Mouse (Mus musculus) liver, embryonic 14.5 days (tissue): ENCODE data around the gene Cav2. TPM values are rescaled to one million over a fixed set of nuclear protein-coding genes. Genes with fewer than 3 reads are reported as not detected.

Experiments used
- ATAC-seq: fragments of 200-750 bp; cut with Nextera tagmentation; 2 replicates; pipeline ENCODE4 v1.8.0; 2017; ENCODE audit warnings: moderate number of reproducible peaks, mild to moderate bottlenecking, moderate library complexity; ENCODE audit not compliant: insufficient read depth
- DNase-seq, 3 experiments: peaks; one replicate each; pipeline ENCODE4 v3.0.0-alpha.2; 2012 to 2013; ENCODE audit warnings: low read depth in 3 of 3, low spot score in 3 of 3
- H3K27ac ChIP-seq: fragments of 300-500 bp; sonication (generic); 2 replicates; pipeline ENCODE4 v1.5.1; 2014; ENCODE audit warnings: moderate library complexity, mild to moderate bottlenecking, control low read depth, inconsistent platforms
- H3K27me3 ChIP-seq: fragments of 300-500 bp; sonication (generic); 2 replicates; pipeline ENCODE4 v1.6.1; 2014; ENCODE audit warnings: mild to moderate bottlenecking, low read length, moderate library complexity; ENCODE audit not compliant: control insufficient read depth, insufficient read depth
- H3K36me3 ChIP-seq: fragments of 300-500 bp; sonication (generic); replicated peaks from 2 replicates; pipeline ENCODE4 v1.6.1; 2014; ENCODE audit warnings: low read depth; ENCODE audit not compliant: control insufficient read depth, insufficient read depth
- H3K4me1 ChIP-seq, 2 experiments: fragments of 200-500 bp in 1 of 2; fragments of 300-500 bp in 1 of 2; sonication (generic) in 1 of 2; replicated peaks; 2 replicates each; pipeline ENCODE4 v1.6.1; 2012 to 2014; ENCODE audit warnings: antibody characterized with exemption in 1 of 2, inconsistent platforms in 1 of 2, low read length in 1 of 2; ENCODE audit not compliant: control insufficient read depth in 2 of 2, insufficient read depth in 2 of 2
- H3K4me2 ChIP-seq: fragments of 300-500 bp; sonication (generic); 2 replicates; pipeline ENCODE4 v1.6.1; 2014; ENCODE audit warnings: low read depth, mild to moderate bottlenecking, control low read depth, moderate library complexity
- H3K4me3 ChIP-seq, 2 experiments: fragments of 200-500 bp in 1 of 2; fragments of 300-500 bp in 1 of 2; sonication (generic) in 1 of 2; 2 replicates each; pipeline ENCODE4 v1.5.1; 2012 to 2014; ENCODE audit warnings: low read depth in 2 of 2, low read length in 2 of 2, mild to moderate bottlenecking in 2 of 2, control low read depth in 1 of 2, inconsistent platforms in 1 of 2, moderate library complexity in 1 of 2; ENCODE audit not compliant: insufficient read depth in 1 of 2
- H3K9ac ChIP-seq: fragments of 300-500 bp; sonication (generic); replicated peaks from 2 replicates; pipeline ENCODE4 v1.6.1; 2014; ENCODE audit warnings: mild to moderate bottlenecking, control low read depth, moderate library complexity
- H3K9me3 ChIP-seq: fragments of 300-500 bp; sonication (generic); 2 replicates; pipeline ENCODE4 v1.6.1; 2016; ENCODE audit warnings: low read length, mixed read lengths; ENCODE audit not compliant: control insufficient read depth
- CTCF ChIP-seq: IDR thresholded peaks from 2 replicates; pipeline ENCODE4 v1.5.1; 2016; ENCODE audit warnings: antibody characterized with exemption, low read depth, control low read depth
- EP300 ChIP-seq: IDR thresholded peaks from 2 replicates; pipeline ENCODE4 v1.6.1; 2016; ENCODE audit warnings: antibody characterized with exemption, low read depth
- WGBS: fragments of 180-500 bp; shearing (Covaris S2); extraction: QIAGEN DNeasy Blood & Tissue Kit; methylation state at CpG from one replicate; pipeline ENCODE4 v1.1.7; 2014; ENCODE audit not compliant: insufficient replicate concordance; 5-methylcytosine and 5-hydroxymethylcytosine counted together
- polyA plus RNA-seq, 2 experiments: library from polyadenylated mRNA; depleted of rRNA in 1 of 2; stranded (reverse) in 1 of 2; unstranded in 1 of 2; fragments of >200 nt; fragmentation: Nextera tagmentation in 1 of 2; extraction: Ambion mirVana in 1 of 2; gene quantifications; 2 replicates each; pipeline versions ENCODE4 v1.2.1 to v1.2.3; 2012 to 2014

Cav2 gene
- polyA plus RNA-seq, 2 experiments, result 0.87 to 2.6 TPM

GRCm38 (mm10) chr6:17283834-17284233, 2.8 kb downstream of the Cav2 start:
- no peak for DNase-seq

GRCm38 (mm10) chr6:17286381-17286780, 5.4 kb downstream of the Cav2 start:
- H3K9me3 ChIP-seq, result no peaks in the 10 kb centered on the region
- no peak overlapping the region for H3K4me3 ChIP-seq
- H3K36me3 ChIP-seq, result no peaks in the 10 kb centered on the region
- no peak overlapping the region for H3K9ac ChIP-seq
- DNase-seq (no peak), ATAC-seq (no peak)
- H3K4me2 ChIP-seq, result no peak overlapping the region
- no peaks in the 10 kb centered on the region for H3K27me3 ChIP-seq
- no peak overlapping the region for H3K27ac ChIP-seq
- 42% methylated on average over 4 of the region's 4 CpGs for WGBS
- TF ChIP-seq CTCF (no peak), EP300 (no peak)
- peaks cover 0 to 3% of the 10 kb centered on the region in 2 experiments; a peak in 1 of 4 replicates for H3K4me1 ChIP-seq

More at GRCm38 (mm10) chr6:17283834-17284233, 2.8 kb downstream of the Cav2 start:
- Histone ChIP-seq H3K4me2 (no peak overlapping the region), H3K9me3 (no peaks in the 10 kb centered on the region), H3K36me3 (no peaks in the 10 kb centered on the region), H3K9ac (no peak overlapping the region), H3K27me3 (no peaks in the 10 kb centered on the region), H3K27ac (no peak overlapping the region), H3K4me3 (no peak overlapping the region), H3K4me1 (peaks cover 0 to 5% of the 10 kb centered on the region in 2 experiments; a peak in 1 of 4 replicates)
- 41% methylated on average over 3 of the region's 3 CpGs for WGBS
- TF ChIP-seq EP300 (no peak), CTCF (no peak)
- ATAC-seq, result no peak

- WGBS, result 67% methylated on average over 5 of the region's 5 CpGs
Measured at GRCm38 (mm10) chr6:17295116-17295515, 14.1 kb downstream of the Cav2 start.

GRCm38 (mm10) chr6:17305954-17306601, 25.1 kb downstream of the Cav2 start, which contains the start of gene Cav1:
Gene Cav1, plus strand, starts transcription at chr6:17306335.
- Histone ChIP-seq H3K27me3 (peaks cover 24% of the 10 kb centered on the region), H3K9me3 (no peaks in the 10 kb centered on the region), H3K4me2 (peak within 1 kb of the TSS; percentile 57), H3K4me1 (peaks cover 0 to 8% of the 10 kb centered on the region in 2 experiments; a peak in 2 of 4 replicates), H3K36me3 (no peaks in the 10 kb centered on the region), H3K9ac (no peak within 1 kb of the TSS), H3K27ac (no peak within 1 kb of the TSS), H3K4me3 (peak within 1 kb of the TSS; percentile 9 to 33; a peak in 3 of 4 replicates)
- no peak for TF ChIP-seq CTCF
- TF ChIP-seq EP300, result no peak
- no peak for ATAC-seq
- DNase-seq, result no peak
- 2% methylated on average over 26 of the region's 26 CpGs for WGBS

More at GRCm38 (mm10) chr6:17295116-17295515, 14.1 kb downstream of the Cav2 start:
- Histone ChIP-seq H3K4me1 (no peaks in the 10 kb centered on the region), H3K9me3 (no peaks in the 10 kb centered on the region), H3K4me2 (no peak overlapping the region), H3K4me3 (no peak overlapping the region), H3K27me3 (no peaks in the 10 kb centered on the region), H3K36me3 (no peaks in the 10 kb centered on the region), H3K27ac (no peak overlapping the region), H3K9ac (no peak overlapping the region)
- ATAC-seq, result no peak
- DNase-seq, result no peak
- TF ChIP-seq CTCF (no peak), EP300 (no peak)

- H3K9ac ChIP-seq, result no peak overlapping the region
- H3K4me1 ChIP-seq, result peaks cover 0 to 8% of the 10 kb centered on the region in 2 experiments; a peak in 2 of 4 replicates
- peaks cover 24% of the 10 kb centered on the region for H3K27me3 ChIP-seq
- DNase-seq (no peak), ATAC-seq (no peak)
- H3K4me3 ChIP-seq, result peak overlapping the region; percentile 9 to 33; a peak in 3 of 4 replicates
- H3K27ac ChIP-seq, result no peak overlapping the region
- H3K36me3 ChIP-seq, result no peaks in the 10 kb centered on the region
- WGBS, result 3% methylated on average over 19 of the region's 19 CpGs
- no peaks in the 10 kb centered on the region for H3K9me3 ChIP-seq
- no peak for TF ChIP-seq CTCF
- TF ChIP-seq EP300, result no peak
- H3K4me2 ChIP-seq, result peak overlapping the region; percentile 57
Measured at GRCm38 (mm10) chr6:17306602-17307325, 25.8 kb downstream of the Cav2 start.
